Mouse (Mus musculus) monocyte, adult 2 months (primary cell): ENCODE data around the gene Nelfcd.
A peak's percentile ranks its signal among the peaks of the same experiment; 100 is the strongest.

Source experiments
- DNase-seq, 2 experiments: peaks; one replicate each; pipeline ENCODE4 v3.0.0; 2022; ENCODE audit warnings: low spot score in 2 of 2, low read depth in 1 of 2

Nelfcd gene

DNA sequence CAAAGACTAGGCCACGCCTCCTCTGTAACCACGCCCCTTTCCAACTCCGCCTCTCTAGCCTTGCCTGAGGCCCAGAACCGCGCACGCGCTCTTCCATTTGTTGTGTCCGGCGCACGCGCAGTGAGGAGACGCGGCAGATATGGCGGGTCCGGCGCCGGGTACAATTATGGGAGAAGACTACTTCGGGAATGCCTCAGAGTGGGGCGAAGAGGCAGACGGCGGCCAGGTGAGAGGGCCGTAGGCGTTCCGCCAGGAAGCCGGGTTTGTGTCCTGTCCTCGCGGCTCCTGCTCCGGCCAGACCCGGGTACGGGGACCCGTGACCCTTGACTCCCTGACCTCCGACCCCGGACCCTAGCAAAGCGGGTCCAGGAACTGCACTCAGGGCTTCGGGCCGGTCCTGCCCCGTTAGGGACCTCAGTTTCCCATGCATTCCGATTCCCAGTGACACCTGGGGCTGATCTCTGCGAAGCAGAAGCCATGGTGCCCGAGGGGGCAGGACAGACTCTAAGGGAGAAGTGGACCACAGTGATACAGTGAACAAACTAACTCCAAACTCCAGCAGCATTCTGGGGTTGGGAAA is at the start of gene Nelfcd:
Nelfcd (plus strand) TSS at position 74 of the 580 bp plus-strand sequence.
- DNase-seq, result peak; percentile 86 to 92

DNA sequence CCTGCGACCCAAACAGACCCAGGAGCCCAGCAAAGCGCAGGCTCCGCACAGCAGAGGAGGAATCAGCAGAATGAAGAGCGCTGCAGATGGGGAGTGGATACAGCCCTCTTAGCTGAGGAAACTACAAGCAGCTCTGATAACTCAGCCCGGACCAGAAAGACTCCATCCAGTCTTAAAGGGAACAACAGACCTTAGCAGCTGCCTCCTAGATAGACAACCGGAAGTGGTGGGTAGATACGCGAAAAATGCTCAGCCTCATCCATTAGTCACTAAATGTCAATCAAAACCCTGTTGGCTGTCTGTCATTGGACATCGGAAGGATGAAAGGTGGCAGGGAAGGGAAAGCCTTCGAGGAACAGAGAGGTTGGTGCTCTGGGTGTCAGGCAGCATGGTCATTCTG is 49.0 kb upstream of the Nelfcd start:
- DNase-seq, result no peak

- DNase-seq, result no peak
Observed at GRCm38 (mm10) chr2:174381021-174381420, 34.6 kb upstream of the Nelfcd start.

- DNase-seq, result no peak
Observed at GRCm38 (mm10) chr2:174391936-174392335, 23.7 kb upstream of the Nelfcd start.

DNA sequence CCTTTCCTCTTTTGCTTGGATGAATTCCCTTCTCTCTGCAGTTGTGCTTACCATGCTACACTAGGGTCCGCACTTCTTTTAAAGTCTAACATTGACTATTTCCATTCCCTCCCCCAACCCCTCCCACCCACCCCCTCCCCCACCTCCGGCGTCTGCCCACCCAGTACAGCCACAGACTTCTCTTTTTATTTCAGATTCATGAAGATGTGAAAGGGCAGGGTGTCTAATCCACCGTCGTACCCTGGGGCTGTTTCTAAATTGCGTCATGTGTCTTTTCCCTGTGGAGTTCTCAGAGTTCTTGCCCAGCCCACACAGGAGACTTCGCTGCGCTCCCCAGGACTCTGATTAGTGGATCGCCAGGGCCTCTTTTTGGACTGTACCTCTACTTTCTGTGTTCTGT is 23.1 kb upstream of the Nelfcd start:
- no peak for DNase-seq

GRCm38 (mm10) chr2:174393383-174393782 is 22.2 kb upstream of the Nelfcd start:
- DNase-seq, result no peak

GRCm38 (mm10) chr2:174396643-174397042 is 19.0 kb upstream of the Nelfcd start:
- DNase-seq, result no peak

GRCm38 (mm10) chr2:174397065-174397464 is 18.5 kb upstream of the Nelfcd start:
- no peak for DNase-seq

DNA sequence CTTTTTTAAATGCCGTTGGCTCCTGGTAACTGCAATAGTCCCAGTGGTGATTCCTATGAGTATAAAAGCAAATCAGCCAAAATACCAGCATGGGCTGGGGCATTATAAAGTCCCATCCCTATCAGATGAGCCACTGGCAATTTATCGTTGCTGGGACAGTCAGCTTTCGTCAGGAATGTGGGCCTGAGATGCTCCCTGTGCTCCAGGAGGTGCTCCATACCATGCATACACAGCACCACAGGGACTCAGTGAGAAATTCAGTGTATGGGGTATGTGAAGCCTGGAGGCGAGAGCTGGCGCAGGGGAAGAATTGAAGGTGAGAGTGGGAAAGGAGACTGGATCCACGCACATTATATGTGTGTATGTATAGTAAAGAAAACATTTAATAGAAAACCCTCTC is 17.7 kb upstream of the Nelfcd start:
- no peak for DNase-seq

DNA sequence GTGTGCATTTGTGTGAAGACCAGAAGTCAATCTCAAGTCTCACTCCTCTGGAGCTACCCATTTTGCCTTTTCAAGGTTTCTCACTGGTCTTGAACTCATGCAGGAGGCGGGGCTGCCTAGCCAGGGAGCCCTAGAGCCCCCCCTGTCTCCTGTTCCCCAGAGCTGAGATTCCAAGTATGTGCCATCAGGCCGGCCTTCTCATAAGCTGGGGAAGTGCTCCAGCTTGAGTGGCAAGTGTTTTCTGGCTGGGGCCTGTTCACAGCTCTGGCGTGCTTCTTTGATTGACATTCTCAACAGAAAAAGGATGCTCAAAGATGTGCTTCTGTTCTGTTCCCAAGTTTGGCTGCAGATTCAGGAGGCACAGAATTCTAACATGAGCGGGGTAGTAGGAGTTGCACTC is 15.2 kb upstream of the Nelfcd start:
- no peak for DNase-seq

DNA sequence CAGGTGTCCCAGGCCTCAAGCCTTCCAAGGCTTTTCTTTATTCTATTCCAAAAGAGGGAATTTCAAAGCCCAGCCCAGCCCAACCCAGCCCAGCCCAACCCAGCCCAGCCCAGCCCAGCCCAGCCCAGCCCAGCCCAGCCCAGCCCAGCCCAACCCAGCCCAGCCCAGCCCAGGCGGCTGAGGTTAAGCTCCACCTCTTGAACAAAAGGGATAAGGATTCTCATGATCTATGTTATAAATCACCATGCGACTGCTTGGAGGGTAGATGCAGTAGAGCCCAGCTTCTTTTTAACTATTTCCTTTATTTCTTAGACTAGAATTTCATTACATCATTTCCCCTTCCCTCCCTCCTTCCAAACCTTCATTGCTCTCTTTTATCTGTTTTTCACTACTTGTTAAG is 5.4 kb upstream of the Nelfcd start:
- no peak for DNase-seq

GRCm38 (mm10) chr2:174413127-174413526 is 2.5 kb upstream of the Nelfcd start:
- no peak for DNase-seq

GRCm38 (mm10) chr2:174415001-174415730 is 438 bp upstream of the Nelfcd start:
- DNase-seq, result no peak

DNA sequence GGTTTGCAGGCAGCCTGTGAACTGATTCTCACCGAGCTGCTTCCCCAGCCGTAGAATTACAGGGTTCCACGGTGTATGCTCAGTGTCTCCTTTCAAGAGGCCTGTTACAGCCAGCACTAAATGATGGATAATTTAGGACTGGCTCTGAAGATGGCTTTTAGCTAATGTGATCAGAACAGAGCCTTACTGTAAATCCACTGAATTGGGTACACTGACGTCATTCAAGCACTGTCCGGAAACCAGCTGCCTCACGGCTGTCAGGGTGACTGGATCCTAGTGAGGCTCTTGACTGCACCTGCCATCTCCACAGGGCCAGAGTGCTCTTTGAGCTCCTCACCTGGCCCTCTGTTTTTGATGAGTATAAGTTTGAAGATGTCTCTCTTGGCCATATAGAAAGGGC is 5.5 kb downstream of the Nelfcd start:
- no peak for DNase-seq

- DNase-seq, result no peak
Observed at GRCm38 (mm10) chr2:174424301-174425085, 8.9 kb downstream of the Nelfcd start.

- DNase-seq, result no peak
Observed at GRCm38 (mm10) chr2:174426856-174427255, 11.3 kb downstream of the Nelfcd start.

GRCm38 (mm10) chr2:174428076-174428835 is 12.7 kb downstream of the Nelfcd start:
- no peak for DNase-seq

GRCm38 (mm10) chr2:174428996-174429591 is 13.5 kb downstream of the Nelfcd start:
- DNase-seq, result no peak

- DNase-seq, result no peak
Observed at GRCm38 (mm10) chr2:174434943-174435342, 19.3 kb downstream of the Nelfcd start.

- peak; percentile 73 to 81 for DNase-seq
Observed at GRCm38 (mm10) chr2:174436076-174436701, 20.6 kb downstream of the Nelfcd start.
